Mouse (Mus musculus): ENCODE measurements around the gene Kantr.
"Not testable (repeated sequence)": the region's sequence is repeated elsewhere in the genome, so short reads cannot be mapped to it uniquely, and the experiment has no call there.

- not testable (repeated sequence) for TF ChIP-seq CTCF (IDR thresholded peaks at IDR 0.05; ENCODE audit: control insufficient read depth, insufficient read depth, low read length); POLR2A (IDR thresholded peaks at IDR 0.05; ENCODE audit: borderline replicate concordance, control insufficient read depth, low read depth, low read length)
These were observed 8.8 kb upstream of the Kantr start for GRCm38 (mm10) chrX:152336123-152336522.

All from bone marrow, adult 2 months (tissue).